Mouse (Mus musculus): ENCODE measurements around the gene H2al1o.
"Not testable (repeated sequence)": the region's sequence is repeated elsewhere in the genome, so short reads cannot be mapped to it uniquely, and the experiment has no call there.

The H2al1o gene

GRCm38 (mm10) chrX:9572309-9572708, at the start of gene H2al1o:
H2al1o (minus strand) TSS chrX:9572409.
- DNase-seq (ENCODE audit: low spot score): not testable (repeated sequence)

- not testable (repeated sequence) for DNase-seq (ENCODE audit: low spot score)
Observed at GRCm38 (mm10) chrX:9598036-9598435, 25.8 kb upstream of the H2al1o start.

- DNase-seq (ENCODE audit: low spot score): no peak
Observed at GRCm38 (mm10) chrX:9536881-9537280, 35.3 kb downstream of the H2al1o start.

Measured in layer of hippocampus, adult 11-12 months (tissue).